Mouse (Mus musculus) neutrophil, adult 5-6 weeks (primary cell): ENCODE results near the gene Mmp28. TPM values are rescaled to one million over a fixed set of nuclear protein-coding genes. Genes with fewer than 3 reads are reported as not detected.

Experiments used
- ATAC-seq: fragments of 151-379, 151-347 bp; 2 replicates; pipeline ENCODE4 v1.8.0; 2017; ENCODE audit warnings: mild to moderate bottlenecking, moderate TSS enrichment; ENCODE audit not compliant: insufficient number of reproducible peaks, poor library complexity, low FRiP score, severe bottlenecking; ENCODE audit errors: extremely low read depth
- total RNA-seq: library from RNA; stranded (forward); fragments of 200-1000 nt; gene quantifications from 2 replicates; pipeline ENCODE4 v1.2.3, GENCODE M21; 2017

Mmp28 gene
- total RNA-seq, 1 experiment from 2014 or later, result not detected

DNA sequence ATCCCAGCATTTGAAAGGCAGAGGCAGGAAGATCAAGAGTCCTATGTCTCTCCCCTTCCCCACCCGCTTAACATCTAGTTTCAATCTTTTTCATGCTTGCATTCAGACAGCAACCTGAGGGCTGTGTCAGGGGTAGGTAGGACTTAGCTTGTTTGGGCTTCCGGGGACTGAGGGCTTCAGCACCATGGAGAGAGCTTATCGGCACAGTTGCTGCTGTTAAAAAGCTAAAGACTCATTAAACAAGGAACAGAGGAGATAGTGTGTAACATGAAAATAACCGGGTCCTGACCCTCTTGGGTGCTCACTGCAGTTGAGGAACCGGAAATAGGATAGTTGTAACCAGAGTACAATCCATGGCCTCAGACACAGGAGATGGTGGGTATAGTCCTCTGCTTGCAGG, 45.8 kb downstream of the Mmp28 start:
- ATAC-seq, result no peak

DNA sequence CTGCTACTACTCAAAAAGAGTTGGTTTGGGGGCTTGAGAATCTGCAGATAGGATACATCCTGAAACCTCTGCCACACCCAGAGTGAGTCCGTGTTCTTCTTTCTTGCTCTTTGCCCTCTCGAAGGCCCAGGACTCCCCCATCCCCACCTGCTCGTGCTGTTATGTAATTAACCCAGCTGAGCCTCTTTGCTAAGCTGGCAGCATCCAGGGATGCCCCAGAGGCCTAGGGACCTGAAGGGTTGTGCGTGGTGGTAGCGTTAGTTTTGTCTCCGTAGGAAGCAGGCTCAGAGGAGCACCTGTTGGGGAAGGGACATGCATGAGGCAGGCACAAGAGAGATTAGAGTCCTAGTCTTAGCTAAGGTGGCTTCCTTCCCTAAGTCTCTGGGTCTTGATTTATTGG, 52.4 kb downstream of the Mmp28 start:
- ATAC-seq, result no peak

DNA sequence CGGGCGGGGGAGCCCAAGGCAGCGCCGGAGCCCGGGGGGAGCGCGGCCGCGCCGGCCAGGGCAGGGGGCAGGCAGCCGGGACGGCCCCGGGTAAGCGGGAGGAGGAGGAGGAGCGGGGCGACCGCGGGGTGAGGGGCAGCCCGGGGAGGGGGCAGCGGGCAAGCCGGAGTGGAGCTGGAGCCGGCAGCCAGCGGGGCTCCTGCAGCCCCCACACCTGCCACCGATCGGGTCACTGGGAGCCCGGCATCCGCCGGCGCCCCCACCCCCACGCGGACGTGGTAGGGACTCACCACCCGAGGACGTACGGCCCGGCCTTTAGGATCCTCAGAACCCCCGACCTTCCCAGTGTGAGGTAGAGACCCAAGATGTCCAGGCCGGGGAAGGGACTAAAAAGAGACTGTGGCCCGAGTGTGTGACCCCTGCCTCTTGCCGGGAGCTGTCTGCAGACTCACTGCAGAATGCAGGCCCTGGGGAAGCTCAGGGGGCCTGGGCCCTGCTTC, 53.0 kb downstream of the Mmp28 start:
- ATAC-seq, result no peak

DNA sequence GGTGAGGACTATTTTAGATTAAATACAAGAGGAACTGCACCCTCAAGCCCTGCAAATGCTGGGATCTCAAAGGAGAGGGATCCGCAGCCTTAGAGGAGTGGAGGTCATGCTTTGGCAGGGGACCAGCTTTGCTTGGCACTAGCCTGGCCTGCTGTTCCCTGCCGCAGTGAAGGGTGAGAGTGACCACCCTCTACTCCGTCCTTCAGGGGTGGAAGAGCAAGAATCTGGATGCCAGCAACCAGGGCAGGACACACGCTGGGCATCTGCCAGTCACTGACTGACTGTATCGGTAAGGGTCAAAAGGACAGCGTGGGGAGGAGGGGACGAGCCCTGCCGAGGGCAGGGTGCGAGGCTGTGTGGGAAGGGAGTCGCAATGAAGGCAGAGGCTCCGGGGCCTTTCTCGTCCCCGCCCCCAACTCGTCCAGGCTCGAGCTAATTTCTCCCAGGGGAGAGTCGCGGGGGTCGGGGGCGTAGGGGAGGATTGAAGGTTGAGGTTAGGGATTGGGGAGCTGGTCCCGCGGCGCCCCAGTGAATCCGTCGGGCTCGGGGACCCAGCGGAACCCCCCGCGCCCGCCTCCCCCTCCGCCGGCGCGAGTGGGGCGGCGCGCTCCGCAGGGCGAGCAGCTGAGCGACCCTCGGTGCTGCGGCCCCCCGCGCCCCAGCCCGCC, 53.6 kb downstream of the Mmp28 start, which contains the start of gene Rasl10b:
TSS of gene Rasl10b (plus strand) at position 51 of the 668 bp plus-strand sequence.
- ATAC-seq, result no peak

DNA sequence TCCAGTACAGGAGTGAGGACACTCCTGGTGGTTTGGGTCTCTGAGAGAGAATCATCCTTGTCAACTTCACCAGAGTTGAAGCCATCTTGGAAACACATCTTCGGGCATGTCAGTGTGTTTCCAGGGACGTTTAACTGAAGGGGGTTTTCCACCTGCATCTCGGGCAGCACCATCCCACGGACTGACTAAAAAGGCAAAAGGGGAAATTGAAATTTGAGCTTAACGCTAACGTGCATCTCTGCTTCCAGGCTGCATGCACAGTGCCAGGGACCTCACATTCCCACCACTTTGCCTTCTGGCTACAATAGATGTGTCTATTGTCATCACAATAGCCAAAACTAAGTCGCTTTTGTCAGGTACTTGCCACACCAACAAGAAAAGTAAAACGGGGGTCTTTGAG, 54.6 kb downstream of the Mmp28 start:
- ATAC-seq, result no peak

DNA sequence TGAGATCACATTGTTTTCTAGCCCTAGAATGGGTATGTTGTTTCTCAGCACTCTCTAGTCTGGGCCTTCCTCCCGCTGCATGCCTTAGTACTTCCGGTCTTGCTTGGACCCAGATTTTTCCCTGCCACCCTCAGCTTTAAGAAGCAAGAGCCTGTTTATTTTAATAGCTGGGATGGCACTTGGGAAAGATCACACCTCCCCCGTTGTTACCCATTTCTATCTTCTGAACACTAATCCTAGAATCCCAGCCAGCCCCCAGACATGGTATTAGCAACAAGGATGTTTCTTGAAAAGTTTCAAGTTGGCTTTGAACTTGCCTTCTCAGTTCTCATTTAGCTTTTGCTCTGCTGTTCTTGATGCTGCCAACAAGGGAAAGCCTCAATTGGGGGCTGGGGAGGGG, 56.5 kb downstream of the Mmp28 start:
- no peak for ATAC-seq

DNA sequence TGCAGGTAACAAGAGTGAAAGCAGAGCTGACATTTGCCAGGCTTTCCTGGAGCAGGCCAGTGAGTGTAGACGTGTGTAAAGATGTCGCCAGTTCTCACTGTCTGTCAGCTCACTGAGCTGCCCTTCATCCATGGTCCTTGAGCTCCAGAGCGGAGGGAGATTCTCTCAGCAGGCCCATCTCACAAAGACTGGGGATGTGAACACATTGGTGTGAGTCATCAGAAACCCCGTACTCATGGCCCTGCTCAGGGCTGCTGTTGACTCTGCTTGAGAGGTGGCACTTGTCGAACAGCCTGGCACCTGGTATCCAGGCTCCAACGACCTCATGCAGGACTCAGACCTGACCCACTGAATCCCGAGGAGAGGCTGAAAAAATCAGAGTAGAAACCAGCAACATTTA, 59.1 kb downstream of the Mmp28 start:
- no peak for ATAC-seq

DNA sequence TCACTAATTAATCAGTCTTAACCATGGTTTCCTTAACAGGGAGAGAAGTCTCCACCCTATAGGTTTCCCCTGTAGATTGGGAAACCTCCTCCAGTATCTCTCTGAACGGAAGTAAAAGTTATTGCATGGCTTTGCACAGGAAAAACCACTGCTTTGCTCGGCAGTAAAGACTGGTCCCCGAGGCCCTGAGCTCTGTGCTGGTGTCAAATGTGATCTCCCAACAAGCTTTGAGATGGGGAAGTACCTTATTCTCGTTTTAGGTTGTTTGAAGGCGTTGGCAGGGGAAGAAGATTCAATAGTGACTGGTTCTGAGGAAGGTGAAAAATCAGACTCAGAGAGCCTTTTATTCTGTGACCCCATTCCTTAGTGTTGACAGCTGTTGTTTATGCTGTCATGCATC, 64.1 kb downstream of the Mmp28 start:
- ATAC-seq, result no peak

DNA sequence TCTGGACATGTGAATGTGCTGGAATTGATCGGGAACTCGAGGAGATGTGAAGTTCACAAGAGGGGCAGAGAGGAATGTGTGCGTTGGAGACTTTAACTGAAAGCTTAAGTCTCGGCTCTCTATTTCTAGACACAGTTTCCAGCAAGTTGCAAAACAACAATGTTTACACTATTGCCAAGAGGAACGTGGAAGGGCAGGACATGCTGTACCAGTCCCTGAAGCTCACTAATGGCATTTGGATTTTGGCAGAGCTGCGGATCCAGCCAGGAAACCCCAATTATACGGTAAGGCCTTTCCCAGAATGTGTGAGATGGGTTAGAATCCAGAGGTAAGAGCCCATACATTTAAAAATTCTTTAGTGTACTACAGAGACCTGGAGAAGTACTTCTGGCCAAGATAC, 65.2 kb downstream of the Mmp28 start:
- no peak for ATAC-seq

DNA sequence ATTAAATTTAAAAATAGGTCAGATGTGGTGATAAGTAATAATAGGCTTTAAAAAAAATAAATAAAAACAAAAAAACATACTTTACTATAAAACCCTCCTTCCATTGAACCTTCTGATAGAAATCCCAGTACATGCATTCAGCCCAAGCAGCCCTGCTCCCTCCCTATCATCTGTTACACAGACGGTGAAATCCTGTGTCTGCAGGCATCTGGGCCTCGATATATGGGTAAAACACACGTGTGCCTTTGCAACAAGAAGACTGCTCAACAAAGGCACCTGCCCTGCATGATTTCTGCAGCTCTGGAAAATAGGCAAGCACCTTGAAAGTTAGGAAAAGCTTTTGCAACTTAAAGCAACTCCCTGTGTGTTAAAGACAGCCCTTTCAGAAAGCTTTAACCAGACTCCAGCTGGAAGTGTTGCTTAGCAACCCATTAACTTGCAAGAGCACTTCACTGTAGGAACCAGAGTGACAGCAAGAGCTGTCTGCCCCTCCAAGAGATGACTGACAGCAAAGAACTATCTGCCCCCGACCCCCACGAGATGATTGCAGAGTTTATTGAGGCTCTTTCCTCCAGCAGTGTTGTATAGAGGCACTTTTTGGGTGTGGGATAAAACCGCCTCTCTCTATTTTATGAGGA, 68.0 kb downstream of the Mmp28 start:
- ATAC-seq, result no peak

DNA sequence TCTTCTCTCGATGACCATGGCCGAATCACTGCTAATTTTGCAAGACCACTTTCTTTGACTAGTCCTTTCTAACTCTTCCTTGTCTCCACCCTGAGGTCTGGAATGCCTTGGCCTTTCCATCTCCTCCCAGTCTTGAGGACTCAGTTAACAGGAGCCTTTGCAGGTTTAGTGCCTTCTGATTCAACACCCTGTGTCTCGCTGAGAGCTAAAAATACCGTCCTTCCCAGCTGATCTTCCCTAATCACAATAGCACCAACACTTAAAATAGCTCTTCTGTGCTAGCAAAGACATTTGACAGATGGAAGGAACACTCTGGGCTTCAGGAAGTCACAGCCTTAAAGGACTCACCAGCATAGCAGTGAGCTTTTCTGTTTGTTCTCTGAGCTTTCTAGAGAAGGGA, 69.8 kb downstream of the Mmp28 start:
- ATAC-seq, result no peak

Other genes starting within 250 kb of the Mmp28 start
- 0.37 and 0.93 TPM in 2 replicates for gene Slfn14, start 176.3 kb downstream of the Mmp28 start, total RNA-seq
- 71.2 and 77.4 TPM in 2 replicates for gene Ap2b1, start 164.0 kb downstream of the Mmp28 start, total RNA-seq
- 6.5 and 7.6 TPM in 2 replicates for gene Pex12, start 160.5 kb downstream of the Mmp28 start, total RNA-seq
- gene Rasl10b, start 53.9 kb downstream of the Mmp28 start, total RNA-seq, result 0.37 and 1.0 TPM in 2 replicates
- gene Gas2l2, start 33.6 kb downstream of the Mmp28 start, total RNA-seq, result not detected in 2 replicates
- 0.93 and 2.6 TPM in 2 replicates for gene 1700020L24Rik, start 25.4 kb downstream of the Mmp28 start, total RNA-seq
- 59.3 and 61.3 TPM in 2 replicates for gene Taf15, start 10.0 kb upstream of the Mmp28 start, total RNA-seq
- gene Heatr9, start 59.1 kb upstream of the Mmp28 start, total RNA-seq, result not detected in 2 replicates
- gene Ccl5, start 67.4 kb upstream of the Mmp28 start, total RNA-seq, result 14.0 and 15.2 TPM in 2 replicates
- 30.6 and 52.2 TPM in 2 replicates for gene Ccl9, start 115.6 kb upstream of the Mmp28 start, total RNA-seq
- gene Ccl6, start 130.0 kb upstream of the Mmp28 start, total RNA-seq, result 1,141 and 1,189 TPM in 2 replicates
- gene Rpl9-ps1, start 182.6 kb upstream of the Mmp28 start, total RNA-seq, result 1.4 TPM in 1 of 2 replicates, not detected in the other
- gene Ccl3, start 186.3 kb upstream of the Mmp28 start, total RNA-seq, result 25.6 and 29.2 TPM in 2 replicates
- 15.6 and 16.2 TPM in 2 replicates for gene Ccl4, start 199.5 kb upstream of the Mmp28 start, total RNA-seq
- 160 TPM in 2 replicates for gene Wfdc17, start 240.9 kb upstream of the Mmp28 start, total RNA-seq
- gene Wfdc18, start 245.9 kb upstream of the Mmp28 start, total RNA-seq, result 1.5 and 2.5 TPM in 2 replicates